Mouse (Mus musculus) kidney, embryonic 14.5 days (tissue): ENCODE measurements at regions not wholly inside any gene's neighbourhood (a gene's known extent, or its start where the extent isn't known, plus 50 kb on each side); places are given as distances from the start of the nearest gene placed in this dataset.

Source experiments
- ATAC-seq: fragments of 200-750 bp; cut with Nextera tagmentation; 2 replicates; pipeline ENCODE4 v1.8.0; 2017; ENCODE audit warnings: moderate number of reproducible peaks, mild to moderate bottlenecking, moderate TSS enrichment, moderate library complexity; ENCODE audit not compliant: low FRiP score, low TSS enrichment
- H3K27ac ChIP-seq: fragments of 300-500 bp; sonication (generic); 2 replicates; pipeline ENCODE4 v1.5.1; 2014; ENCODE audit warnings: low read depth, mild to moderate bottlenecking, low read length, moderate library complexity, mixed read lengths
- H3K27me3 ChIP-seq: fragments of 300-500 bp; sonication (generic); 2 replicates; pipeline ENCODE4 v1.6.1; 2014; ENCODE audit warnings: mild to moderate bottlenecking, low read length; ENCODE audit not compliant: control insufficient read depth, insufficient read depth
- H3K36me3 ChIP-seq: fragments of 300-500 bp; sonication (generic); 2 replicates; pipeline ENCODE4 v1.6.1; 2014; ENCODE audit warnings: low read length, mixed read lengths; ENCODE audit not compliant: control insufficient read depth, insufficient read depth
- H3K4me1 ChIP-seq: fragments of 300-500 bp; sonication (generic); 2 replicates; pipeline ENCODE4 v1.6.1; 2014; ENCODE audit warnings: low read length, mixed read lengths; ENCODE audit not compliant: control insufficient read depth, insufficient read depth
- H3K4me2 ChIP-seq: fragments of 300-500 bp; sonication (generic); replicated peaks from 2 replicates; pipeline ENCODE4 v1.6.1; 2014; ENCODE audit warnings: low read depth, mild to moderate bottlenecking, low read length
- H3K4me3 ChIP-seq: fragments of 300-500 bp; sonication (generic); 2 replicates; pipeline ENCODE4 v1.5.1; 2014; ENCODE audit warnings: mild to moderate bottlenecking, low read length
- H3K9ac ChIP-seq: fragments of 300-500 bp; sonication (generic); 2 replicates; pipeline ENCODE4 v1.6.1; 2014; ENCODE audit warnings: low read depth, mild to moderate bottlenecking, low read length, moderate library complexity
- H3K9me3 ChIP-seq: fragments of 300-500 bp; sonication (generic); 2 replicates; pipeline ENCODE4 v1.6.1; 2016; ENCODE audit warnings: low read length; ENCODE audit not compliant: control insufficient read depth
- WGBS: fragments of 180-500 bp; shearing (Covaris S2); extraction: QIAGEN DNeasy Blood & Tissue Kit; methylation state at CpG from one replicate; pipeline ENCODE4 v1.1.7; 2014; 5-methylcytosine and 5-hydroxymethylcytosine counted together

GRCm38 (mm10) chr14:71211359-71211978 is 611.8 kb upstream of the Fam160b2 start:
- H3K27me3 ChIP-seq, result no peaks in the 10 kb centered on the region
- 90% methylated on average over 3 of the region's 3 CpGs for WGBS
- H3K4me2 ChIP-seq, result no peak overlapping the region
- H3K4me1 ChIP-seq, result no peaks in the 10 kb centered on the region
- ATAC-seq, result no peak
- H3K27ac ChIP-seq, result no peak overlapping the region
- no peaks in the 10 kb centered on the region for H3K9me3 ChIP-seq
- no peak overlapping the region for H3K4me3 ChIP-seq
- no peaks in the 10 kb centered on the region for H3K36me3 ChIP-seq
- no peak overlapping the region for H3K9ac ChIP-seq

GRCm38 (mm10) chr14:71203459-71203858 is 603.8 kb upstream of the Fam160b2 start:
- no peaks in the 10 kb centered on the region for H3K9me3 ChIP-seq
- H3K36me3 ChIP-seq, result no peaks in the 10 kb centered on the region
- no peaks in the 10 kb centered on the region for H3K4me1 ChIP-seq
- no peak overlapping the region for H3K4me3 ChIP-seq
- 83% methylated on average over 6 of the region's 6 CpGs for WGBS
- H3K27me3 ChIP-seq, result no peaks in the 10 kb centered on the region
- H3K9ac ChIP-seq, result no peak overlapping the region
- no peak overlapping the region for H3K4me2 ChIP-seq
- no peak overlapping the region for H3K27ac ChIP-seq
- ATAC-seq, result no peak

GRCm38 (mm10) chr14:71200917-71201316 is 601.3 kb upstream of the Fam160b2 start:
- H3K4me1 ChIP-seq, result no peaks in the 10 kb centered on the region
- 100% methylated on average over 1 of the region's 1 CpGs for WGBS

DNA sequence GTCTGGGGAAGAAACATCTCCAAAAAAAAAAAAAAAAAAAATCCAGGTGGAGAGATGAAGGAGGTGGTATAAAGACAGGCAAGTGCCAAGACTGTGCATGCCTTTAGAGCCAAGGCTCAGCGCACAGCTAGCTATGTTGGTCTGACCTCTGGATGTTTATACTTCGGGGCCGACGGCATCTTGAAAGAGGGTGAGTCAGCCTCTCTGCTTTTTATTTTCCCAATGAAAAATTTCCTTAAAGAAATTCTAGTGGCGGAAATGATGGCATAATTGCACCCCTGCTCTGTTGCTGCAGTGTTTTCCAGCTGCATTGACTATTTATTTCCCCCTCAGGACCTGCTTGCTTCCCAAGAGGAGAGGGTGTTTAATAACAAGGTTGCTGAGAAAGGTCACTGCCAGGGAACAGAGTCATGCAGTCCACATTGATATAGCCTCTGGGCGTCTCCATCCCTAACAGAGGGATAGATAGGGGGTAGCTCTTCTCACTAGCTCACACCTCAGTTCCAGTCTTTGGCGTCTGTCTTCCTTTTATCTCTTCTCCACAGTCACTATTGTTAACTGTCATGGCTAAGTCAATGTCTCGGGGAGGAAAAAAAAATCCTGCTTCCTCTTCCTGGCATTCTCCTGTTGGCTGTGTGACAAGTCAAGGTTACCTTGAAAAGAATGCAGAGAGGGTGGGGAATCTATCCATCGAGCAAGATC is 599.7 kb upstream of the Fam160b2 start:
- no peak for ATAC-seq
- WGBS, result 45% methylated on average over 9 of the region's 9 CpGs
- H3K27me3 ChIP-seq, result no peaks in the 10 kb centered on the region

More at GRCm38 (mm10) chr14:71200917-71201316, 601.3 kb upstream of the Fam160b2 start:
- Histone ChIP-seq H3K4me2 (no peak overlapping the region), H3K4me3 (no peak overlapping the region), H3K36me3 (no peaks in the 10 kb centered on the region), H3K27me3 (no peaks in the 10 kb centered on the region), H3K27ac (no peak overlapping the region), H3K9me3 (no peaks in the 10 kb centered on the region), H3K9ac (no peak overlapping the region)
- no peak for ATAC-seq

GRCm38 (mm10) chr14:71194219-71194618 is 594.6 kb upstream of the Fam160b2 start:
- no peak overlapping the region for H3K9ac ChIP-seq

More for the DNA sequence above, 599.7 kb upstream of the Fam160b2 start:
- Histone ChIP-seq H3K36me3 (no peaks in the 10 kb centered on the region), H3K4me2 (no peak overlapping the region), H3K4me3 (no peak overlapping the region), H3K4me1 (no peaks in the 10 kb centered on the region), H3K27ac (no peak overlapping the region), H3K9ac (no peak overlapping the region), H3K9me3 (no peaks in the 10 kb centered on the region)

GRCm38 (mm10) chr14:71192486-71192885 is 592.9 kb upstream of the Fam160b2 start:
- no peak overlapping the region for H3K4me3 ChIP-seq
- H3K27ac ChIP-seq, result no peak overlapping the region
- H3K4me2 ChIP-seq, result no peak overlapping the region
- no peaks in the 10 kb centered on the region for H3K9me3 ChIP-seq
- H3K9ac ChIP-seq, result no peak overlapping the region
- no peaks in the 10 kb centered on the region for H3K36me3 ChIP-seq
- no peak for ATAC-seq
- 89% methylated on average over 5 of the region's 5 CpGs for WGBS
- no peaks in the 10 kb centered on the region for H3K27me3 ChIP-seq
- no peaks in the 10 kb centered on the region for H3K4me1 ChIP-seq

More at GRCm38 (mm10) chr14:71194219-71194618, 594.6 kb upstream of the Fam160b2 start:
- Histone ChIP-seq H3K27me3 (no peaks in the 10 kb centered on the region), H3K4me1 (no peaks in the 10 kb centered on the region), H3K36me3 (no peaks in the 10 kb centered on the region), H3K4me2 (no peak overlapping the region), H3K9me3 (no peaks in the 10 kb centered on the region), H3K4me3 (no peak overlapping the region), H3K27ac (no peak overlapping the region)
- WGBS, result 97% methylated on average over 2 of the region's 2 CpGs
- no peak for ATAC-seq

DNA sequence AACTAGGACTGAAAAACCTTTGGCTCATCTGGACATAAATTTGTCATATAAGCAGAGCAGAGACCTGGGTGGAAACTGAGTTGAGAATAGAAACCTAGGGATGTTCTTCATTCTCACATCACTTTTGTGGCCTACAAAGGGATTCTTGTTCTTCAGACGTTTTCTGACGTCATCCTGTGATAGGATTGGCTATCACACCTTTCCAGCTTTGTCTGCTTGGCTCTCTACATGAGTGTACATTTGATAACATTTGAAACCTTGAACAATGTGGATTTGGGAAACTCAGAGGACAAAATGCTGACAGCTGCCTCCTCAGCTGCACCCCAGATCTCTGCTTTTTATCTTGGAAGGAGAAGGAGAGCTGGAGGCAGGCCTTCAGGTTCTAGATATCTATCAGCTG is 589.7 kb upstream of the Fam160b2 start:
- WGBS, result 71% methylated on average over 2 of the region's 2 CpGs
- Histone ChIP-seq H3K27ac (no peak overlapping the region), H3K9ac (no peak overlapping the region), H3K9me3 (no peaks in the 10 kb centered on the region), H3K27me3 (no peaks in the 10 kb centered on the region), H3K4me3 (no peak overlapping the region), H3K36me3 (no peaks in the 10 kb centered on the region), H3K4me2 (no peak overlapping the region), H3K4me1 (no peaks in the 10 kb centered on the region)
- no peak for ATAC-seq

GRCm38 (mm10) chr14:71177341-71177740 is 577.7 kb upstream of the Fam160b2 start:
- Histone ChIP-seq H3K9ac (no peak overlapping the region), H3K27ac (no peak overlapping the region), H3K4me1 (no peaks in the 10 kb centered on the region), H3K4me3 (no peak overlapping the region), H3K4me2 (no peak overlapping the region), H3K36me3 (no peaks in the 10 kb centered on the region), H3K27me3 (no peaks in the 10 kb centered on the region), H3K9me3 (no peaks in the 10 kb centered on the region)
- WGBS, result 87% methylated on average over 6 of the region's 6 CpGs
- no peak for ATAC-seq

DNA sequence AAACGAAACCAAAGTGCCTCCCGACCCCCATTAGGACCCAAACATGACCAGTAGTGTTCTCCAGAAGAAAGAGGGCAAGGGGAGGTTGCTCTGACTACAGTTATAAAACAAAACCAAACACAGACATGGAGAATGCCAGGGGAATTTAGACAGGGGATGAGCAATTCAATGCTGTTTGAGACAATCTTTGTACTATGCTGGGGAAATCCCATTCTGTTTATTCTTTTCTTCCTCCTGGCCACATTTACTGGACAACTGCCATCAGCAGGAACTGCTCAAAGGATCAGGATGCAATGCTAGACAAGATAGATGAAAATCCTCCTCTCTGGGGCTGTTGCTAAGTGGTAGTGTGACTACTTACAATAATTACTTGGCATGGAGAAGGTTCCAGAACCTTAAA is 574.5 kb upstream of the Fam160b2 start:
- Histone ChIP-seq H3K4me2 (no peak overlapping the region), H3K4me3 (no peak overlapping the region), H3K4me1 (no peaks in the 10 kb centered on the region), H3K9ac (no peak overlapping the region), H3K27me3 (no peaks in the 10 kb centered on the region), H3K9me3 (no peaks in the 10 kb centered on the region), H3K27ac (no peak overlapping the region), H3K36me3 (no peaks in the 10 kb centered on the region)
- ATAC-seq, result no peak
- WGBS, result 85% methylated on average over 2 of the region's 2 CpGs
